Mouse (Mus musculus) NIH3T3 (cell line): ENCODE data around the gene Ephb6.
A peak's percentile ranks its signal among the peaks of the same experiment; 100 is the strongest.

Experiments
- DNase-seq: peaks from one replicate; pipeline ENCODE4 v3.0.0-alpha.2; 2012; ENCODE audit warnings: low read depth

The Ephb6 gene

GRCm38 (mm10) chr6:41622661-41623060, 17.4 kb downstream of the Ephb6 start:
- peak; percentile 27 for DNase-seq

- DNase-seq: no peak
Observed at GRCm38 (mm10) chr6:41628180-41628579, 22.9 kb downstream of the Ephb6 start.

GRCm38 (mm10) chr6:41630791-41631190, 25.5 kb downstream of the Ephb6 start:
- DNase-seq: no peak

GRCm38 (mm10) chr6:41631549-41631948, 26.3 kb downstream of the Ephb6 start:
- DNase-seq: no peak

- no peak for DNase-seq
Observed at GRCm38 (mm10) chr6:41635211-41635610, 29.9 kb downstream of the Ephb6 start.

GRCm38 (mm10) chr6:41636178-41636577, 30.9 kb downstream of the Ephb6 start, which contains the start of gene Trpv6:
TSS of gene Trpv6 (minus strand) at chr6:41636405.
- DNase-seq: no peak

GRCm38 (mm10) chr6:41637393-41637792, 32.1 kb downstream of the Ephb6 start:
- DNase-seq: no peak

- DNase-seq: no peak
Observed at GRCm38 (mm10) chr6:41637927-41638506, 32.7 kb downstream of the Ephb6 start.

GRCm38 (mm10) chr6:41640449-41640848, 35.2 kb downstream of the Ephb6 start:
- no peak for DNase-seq

GRCm38 (mm10) chr6:41641173-41641866, 36.0 kb downstream of the Ephb6 start:
- no peak for DNase-seq

GRCm38 (mm10) chr6:41642765-41643164, 37.5 kb downstream of the Ephb6 start:
- DNase-seq: no peak

GRCm38 (mm10) chr6:41643227-41643626, 37.9 kb downstream of the Ephb6 start:
- no peak for DNase-seq

GRCm38 (mm10) chr6:41646220-41646619, 40.9 kb downstream of the Ephb6 start:
- no peak for DNase-seq

GRCm38 (mm10) chr6:41646672-41647071, 41.4 kb downstream of the Ephb6 start:
- no peak for DNase-seq

GRCm38 (mm10) chr6:41653173-41653572, 47.9 kb downstream of the Ephb6 start:
- no peak for DNase-seq

- DNase-seq: no peak
Observed at GRCm38 (mm10) chr6:41654648-41655047, 49.4 kb downstream of the Ephb6 start.

GRCm38 (mm10) chr6:41658487-41658886, 53.2 kb downstream of the Ephb6 start:
- DNase-seq: no peak

- DNase-seq: peak; percentile 28
Observed at GRCm38 (mm10) chr6:41662320-41662719, 57.0 kb downstream of the Ephb6 start.
